Mouse (Mus musculus) retina, embryonic 14.5 days (tissue): ENCODE data around the gene Slc4a5.

Experiments
- DNase-seq: peaks from one replicate; pipeline ENCODE4 v3.0.0-alpha.2; 2015; ENCODE audit warnings: low spot score

Slc4a5 gene

DNA sequence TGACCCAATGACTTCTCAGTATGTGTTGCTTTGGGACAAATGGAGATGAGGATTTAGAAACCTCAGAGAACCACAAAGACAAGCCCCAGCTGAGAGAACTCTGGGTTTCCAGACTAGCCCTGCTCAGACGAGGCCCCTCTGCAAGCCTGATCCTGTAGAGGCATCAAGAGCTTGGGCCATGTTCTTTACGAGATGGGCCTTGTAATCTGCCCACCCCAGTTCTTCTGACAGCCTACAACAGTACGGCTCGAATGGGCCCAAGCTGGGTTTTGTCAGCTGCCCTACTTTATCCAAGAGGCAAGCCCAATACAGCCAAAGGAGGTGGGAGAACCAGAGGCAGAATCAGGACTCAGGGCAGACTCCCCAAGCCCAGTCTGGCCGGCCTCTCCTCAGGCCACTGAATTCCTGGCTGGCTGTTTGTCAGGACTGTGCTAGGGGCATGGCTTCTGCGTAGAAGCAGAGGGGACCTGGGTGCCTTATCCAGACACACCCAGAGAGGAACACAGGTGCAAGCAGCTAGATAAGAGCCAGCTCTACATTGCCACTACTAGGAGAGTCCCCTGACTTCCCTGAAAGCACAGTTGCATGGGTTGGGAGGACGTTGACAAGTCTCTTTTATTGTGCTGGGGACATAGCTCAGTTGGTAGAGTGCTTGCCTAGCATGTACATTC is 132.0 kb downstream of the Slc4a5 start:
- no peak for DNase-seq

DNA sequence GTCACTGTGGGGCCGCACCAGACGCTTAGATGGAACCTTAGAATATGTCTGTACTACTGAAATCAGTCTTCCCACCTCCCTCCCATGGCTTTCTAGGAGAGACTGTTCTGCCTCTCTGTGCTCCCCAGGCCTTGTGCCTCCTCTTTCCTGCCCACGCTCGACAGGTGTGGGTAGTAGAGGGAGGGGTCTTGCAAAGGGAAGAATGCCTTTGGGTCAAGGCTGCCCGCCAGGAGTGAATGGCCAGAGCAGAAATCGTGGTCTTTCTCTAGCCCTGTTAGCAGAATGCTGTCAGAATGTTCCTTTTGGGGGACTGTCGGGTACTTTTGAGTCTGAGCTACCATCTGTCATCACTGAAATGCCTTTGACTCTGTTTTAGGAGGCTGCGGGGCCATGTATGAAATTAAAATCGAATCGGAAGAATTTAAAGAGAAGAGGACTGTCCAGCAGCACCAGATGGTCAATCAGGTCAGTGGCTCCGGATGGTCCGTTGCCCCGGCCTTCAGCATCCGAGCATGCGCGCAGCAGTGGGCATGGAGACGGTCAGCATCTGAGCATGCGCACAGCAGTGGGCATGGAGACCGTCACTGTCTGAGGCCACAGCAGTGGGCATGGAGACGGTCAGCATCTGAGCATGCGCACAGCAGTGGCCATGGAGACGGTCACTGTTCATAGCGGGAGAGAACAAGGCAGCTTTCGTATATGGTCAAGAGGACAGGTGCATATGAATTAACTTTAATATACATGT is 133.2 kb downstream of the Slc4a5 start:
- no peak for DNase-seq
